Mouse (Mus musculus) lung, embryonic 14.5 days (tissue): ENCODE results near the gene Cdc25b. TPM values are rescaled to one million over a fixed set of nuclear protein-coding genes. Genes with fewer than 3 reads are reported as not detected.

ENCODE experiments used
- ATAC-seq: fragments of 200-750 bp; cut with Nextera tagmentation; 2 replicates; pipeline ENCODE4 v1.8.0; 2017; ENCODE audit warnings: mild to moderate bottlenecking, moderate TSS enrichment, moderate library complexity; ENCODE audit not compliant: insufficient read depth
- DNase-seq: peaks from one replicate; pipeline ENCODE4 v3.0.0-alpha.2; 2015
- H3K27ac ChIP-seq: fragments of 300-500 bp; sonication (generic); 2 replicates; pipeline ENCODE4 v1.5.1; 2014; ENCODE audit warnings: low read depth, mild to moderate bottlenecking, moderate library complexity
- H3K27me3 ChIP-seq: fragments of 300-500 bp; sonication (generic); 2 replicates; pipeline ENCODE4 v1.6.1; 2014; ENCODE audit warnings: low read length, control low read depth; ENCODE audit not compliant: insufficient read depth
- H3K36me3 ChIP-seq: fragments of 300-500 bp; sonication (generic); 2 replicates; pipeline ENCODE4 v1.6.1; 2014; ENCODE audit warnings: control low read depth; ENCODE audit not compliant: insufficient read depth
- H3K4me1 ChIP-seq: fragments of 300-500 bp; sonication (generic); 2 replicates; pipeline ENCODE4 v1.6.1; 2014; ENCODE audit warnings: antibody characterized with exemption, control low read depth; ENCODE audit not compliant: insufficient read depth
- H3K4me2 ChIP-seq: fragments of 300-500 bp; sonication (generic); 2 replicates; pipeline ENCODE4 v1.6.1; 2014; ENCODE audit warnings: mild to moderate bottlenecking
- H3K4me3 ChIP-seq: fragments of 300-500 bp; sonication (generic); 2 replicates; pipeline ENCODE4 v1.5.1; 2014; ENCODE audit warnings: low read depth, low read length
- H3K9ac ChIP-seq: fragments of 300-500 bp; sonication (generic); 2 replicates; pipeline ENCODE4 v1.6.1; 2014
- H3K9me3 ChIP-seq: fragments of 300-500 bp; sonication (generic); 2 replicates; pipeline ENCODE4 v1.6.1; 2016; ENCODE audit warnings: low read depth, low read length, control low read depth
- CTCF ChIP-seq: IDR thresholded peaks from 2 replicates; pipeline ENCODE4 v1.5.1; 2016; ENCODE audit warnings: antibody characterized with exemption, low read depth
- WGBS: fragments of 180-500 bp; shearing (Covaris S2); extraction: QIAGEN DNeasy Blood & Tissue Kit; methylation state at CpG from one replicate; pipeline ENCODE4 v1.1.7; 2014; 5-methylcytosine and 5-hydroxymethylcytosine counted together
- polyA plus RNA-seq: library from polyadenylated mRNA; unstranded; fragments of >200 nt; fragmentation: Nextera tagmentation; extraction: Ambion mirVana; gene quantifications from 2 replicates; pipeline ENCODE4 v1.2.1, GENCODE M21; 2014

The Cdc25b gene
- polyA plus RNA-seq, 1 experiment from 2014 or later, result 59.6 TPM

- Histone ChIP-seq H3K9me3 (no peaks in the 10 kb centered on the region), H3K9ac (peak within 1 kb of the TSS; percentile 94), H3K36me3 (peaks cover 14% of the 10 kb centered on the region; the same call in 1 of the 2 replicates), H3K27me3 (no peaks in the 10 kb centered on the region), H3K4me1 (peaks cover 21% of the 10 kb centered on the region), H3K27ac (peak within 1 kb of the TSS; percentile 90), H3K4me2 (peak within 1 kb of the TSS; percentile 97), H3K4me3 (peak within 1 kb of the TSS; percentile 76)
- TF ChIP-seq CTCF, result peak; percentile 46; the same call in 1 of the 2 replicates
- peak; percentile 92 for DNase-seq
- WGBS, result 2% methylated on average over 47 of the region's 57 CpGs
- ATAC-seq, result peak; percentile 81
These were observed 6.7 kb upstream of the Cdc25b start, which contains the start of gene Cenpb for GRCm38 (mm10) chr2:131179990-131180587. Gene Cenpb (minus strand): TSS chr2:131180067.

- peak overlapping the region; percentile 88 for H3K4me2 ChIP-seq
- peak overlapping the region; percentile 71 for H3K4me3 ChIP-seq
- peaks cover 8% of the 10 kb centered on the region; the same call in 1 of the 2 replicates for H3K4me1 ChIP-seq
- no peaks in the 10 kb centered on the region for H3K27me3 ChIP-seq
- H3K9me3 ChIP-seq, result no peaks in the 10 kb centered on the region
- no peak for TF ChIP-seq CTCF
- ATAC-seq, result peak; percentile 17; the same call in 1 of the 2 replicates
- H3K36me3 ChIP-seq, result peaks cover 11% of the 10 kb centered on the region
- DNase-seq, result no peak
- H3K27ac ChIP-seq, result peak overlapping the region; percentile 76
- peak overlapping the region; percentile 80 for H3K9ac ChIP-seq
- 2% methylated on average over 14 of the region's 14 CpGs for WGBS
These were observed 406 bp upstream of the Cdc25b start for GRCm38 (mm10) chr2:131186343-131186742.

- ATAC-seq (no peak), DNase-seq (no peak)
- H3K27me3 ChIP-seq, result no peaks in the 10 kb centered on the region
- H3K4me3 ChIP-seq, result peak overlapping the region; percentile 71
- H3K36me3 ChIP-seq, result peaks cover 21% of the 10 kb centered on the region
- no peaks in the 10 kb centered on the region for H3K9me3 ChIP-seq
- H3K9ac ChIP-seq, result peak overlapping the region; percentile 80
- TF ChIP-seq CTCF, result no peak
- peak overlapping the region; percentile 88 for H3K4me2 ChIP-seq
- WGBS, result 25% methylated on average over 3 of the region's 3 CpGs
- peak overlapping the region; percentile 76; the same call in 1 of the 2 replicates for H3K27ac ChIP-seq
- H3K4me1 ChIP-seq, result peaks cover 8% of the 10 kb centered on the region; the same call in 1 of the 2 replicates
These were observed 813 bp downstream of the Cdc25b start for GRCm38 (mm10) chr2:131187602-131187922.

- Histone ChIP-seq H3K27ac (no peak overlapping the region), H3K4me3 (peak overlapping the region; percentile 71; the same call in 1 of the 2 replicates), H3K4me2 (peak overlapping the region; percentile 88)
These were observed 1.6 kb downstream of the Cdc25b start for GRCm38 (mm10) chr2:131188311-131188710.

DNA sequence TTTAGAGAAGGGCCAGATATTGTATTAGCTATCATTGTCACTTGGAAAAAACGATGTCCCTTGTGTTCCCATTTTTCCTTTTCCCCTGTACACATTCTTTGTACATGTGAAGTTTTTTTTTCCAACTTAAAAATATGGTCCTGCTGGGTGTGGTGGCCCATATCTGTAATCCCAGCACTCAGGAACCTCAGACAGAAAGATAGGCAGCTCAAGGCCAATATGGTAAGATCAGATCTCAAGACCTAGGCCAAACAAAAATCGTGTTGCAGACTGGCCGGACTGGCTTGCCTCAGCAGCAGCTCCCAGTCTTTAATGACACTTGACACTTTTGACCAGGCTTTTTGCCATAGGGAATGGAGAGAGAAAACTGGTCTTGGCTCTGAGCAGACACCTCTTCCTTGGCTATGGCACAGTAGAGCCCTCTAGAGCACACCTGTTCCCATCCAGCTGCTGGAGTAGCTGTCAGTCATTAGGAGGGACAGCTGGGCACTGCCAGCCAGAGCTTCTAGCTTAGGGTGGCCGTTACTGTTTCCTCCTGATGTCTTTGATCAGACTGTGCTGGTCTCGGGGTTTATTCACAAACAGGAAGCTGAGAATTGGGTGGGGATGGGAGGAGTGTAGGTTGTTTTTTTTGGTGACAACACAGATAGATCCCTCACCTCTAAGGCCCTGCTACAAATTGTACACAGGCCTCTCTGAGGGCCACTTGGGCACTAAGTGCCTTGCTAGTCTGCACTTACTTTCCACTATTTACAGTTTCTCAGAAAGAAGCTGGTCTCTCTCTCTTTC lies 3.0 kb downstream of the Cdc25b start:
- ATAC-seq, result no peak
- Histone ChIP-seq H3K27ac (peak overlapping the region; percentile 19; the same call in 1 of the 2 replicates), H3K4me2 (peak overlapping the region; percentile 32; the same call in 1 of the 2 replicates)

More at GRCm38 (mm10) chr2:131188311-131188710, 1.6 kb downstream of the Cdc25b start:
- Histone ChIP-seq H3K27me3 (no peaks in the 10 kb centered on the region), H3K4me1 (peaks cover 8% of the 10 kb centered on the region; the same call in 1 of the 2 replicates), H3K9ac (no peak overlapping the region), H3K9me3 (no peaks in the 10 kb centered on the region), H3K36me3 (peaks cover 28% of the 10 kb centered on the region)
- no peak for ATAC-seq
- 90% methylated on average over 5 of the region's 5 CpGs for WGBS
- DNase-seq, result no peak
- no peak for TF ChIP-seq CTCF

GRCm38 (mm10) chr2:131190344-131191004 lies 3.7 kb downstream of the Cdc25b start:
- 32% methylated on average over 10 of the region's 10 CpGs for WGBS

More for the DNA sequence above, 3.0 kb downstream of the Cdc25b start:
- Histone ChIP-seq H3K9me3 (no peaks in the 10 kb centered on the region), H3K9ac (no peak overlapping the region), H3K36me3 (peaks cover 42% of the 10 kb centered on the region), H3K27me3 (no peaks in the 10 kb centered on the region), H3K4me1 (peaks cover 8% of the 10 kb centered on the region; the same call in 1 of the 2 replicates), H3K4me3 (no peak overlapping the region)
- no peak for DNase-seq
- WGBS, result 40% methylated on average over 5 of the region's 5 CpGs
- TF ChIP-seq CTCF, result no peak

More at GRCm38 (mm10) chr2:131190344-131191004, 3.7 kb downstream of the Cdc25b start:
- H3K9me3 ChIP-seq, result no peaks in the 10 kb centered on the region
- no peak overlapping the region for H3K27ac ChIP-seq
- DNase-seq (peak; percentile 32), ATAC-seq (no peak)
- no peaks in the 10 kb centered on the region for H3K27me3 ChIP-seq
- H3K4me1 ChIP-seq, result peaks cover 8% of the 10 kb centered on the region; the same call in 1 of the 2 replicates
- H3K4me2 ChIP-seq, result no peak overlapping the region
- no peak overlapping the region for H3K4me3 ChIP-seq
- H3K36me3 ChIP-seq, result peaks cover 50% of the 10 kb centered on the region
- no peak overlapping the region for H3K9ac ChIP-seq
- no peak for TF ChIP-seq CTCF
